Mouse (Mus musculus) layer of hippocampus, adult 2 months (tissue): Measurements from ENCODE around the gene Mthfd1l. TPM values are rescaled to one million over a fixed set of nuclear protein-coding genes. Genes with fewer than 3 reads are reported as not detected.
A peak's percentile ranks its signal among the peaks of the same experiment; 100 is the strongest.

ENCODE experiments used
- DNase-seq, 2 experiments: peaks; one replicate each; pipeline ENCODE4 v3.0.0; 2022; ENCODE audit warnings: low spot score in 2 of 2
- H3K27ac ChIP-seq: fragments of 200-600 bp; 2 replicates; pipeline ENCODE4 v1.8.1; 2022
- H3K4me3 ChIP-seq: fragments of 200-600 bp; 2 replicates; pipeline ENCODE4 v1.8.1; 2022; ENCODE audit warnings: mild to moderate bottlenecking
- CTCF ChIP-seq: fragments of 200-600 bp; conservative IDR thresholded peaks from 2 replicates; pipeline ENCODE4 v1.8.1; 2022; ENCODE audit warnings: antibody characterized with exemption, mild to moderate bottlenecking, moderate library complexity
- total RNA-seq, 2 experiments: library from RNA; stranded (reverse); gene quantifications; 2 replicates each; pipeline ENCODE4 v1.2.3; 2021

The Mthfd1l gene
- total RNA-seq, 2 experiments from 2014 or later, result 8.2 to 9.2 TPM

DNA sequence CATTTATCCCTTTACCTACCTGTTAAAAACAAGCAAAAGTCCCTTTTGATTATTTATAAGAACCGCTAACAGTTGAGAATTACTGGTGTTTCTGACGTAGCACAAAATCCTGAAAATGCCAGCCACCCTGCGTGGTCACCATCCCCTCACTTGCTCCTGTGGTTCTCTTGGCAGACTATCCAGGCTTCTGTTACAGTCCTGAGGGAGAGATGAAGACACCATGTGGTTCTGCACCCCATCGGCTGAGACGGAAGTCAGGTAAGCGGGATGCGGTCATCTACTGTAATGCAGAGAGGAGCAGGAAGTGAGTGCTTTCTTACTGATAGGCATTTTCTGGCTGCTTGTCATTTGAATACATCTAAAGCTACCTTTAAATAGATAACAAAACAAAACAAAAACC lies 25.6 kb upstream of the Mthfd1l start:
- Histone ChIP-seq H3K27ac (no peak overlapping the region), H3K4me3 (no peak overlapping the region)
- TF ChIP-seq CTCF, result no peak
- no peak for DNase-seq

DNA sequence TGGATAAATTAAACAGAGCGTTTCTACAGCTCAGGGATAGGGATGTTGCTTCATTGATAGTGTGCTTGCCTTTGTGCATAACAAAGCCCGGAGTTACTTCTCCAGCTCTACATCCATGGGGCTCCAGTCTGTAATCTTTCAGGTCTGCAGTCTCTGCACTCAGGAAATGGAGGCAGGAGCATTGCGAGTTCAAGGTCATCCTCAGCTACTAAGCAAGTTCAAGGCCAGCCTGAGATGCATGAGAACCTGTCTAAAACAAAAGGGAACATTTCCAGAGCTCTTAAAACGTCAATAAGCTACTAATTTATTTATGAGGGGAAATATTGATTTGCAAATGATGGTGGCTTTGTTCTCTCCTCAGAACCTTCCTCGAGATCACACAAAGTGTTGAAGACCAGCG lies 23.6 kb upstream of the Mthfd1l start:
- Histone ChIP-seq H3K4me3 (no peak overlapping the region), H3K27ac (no peak overlapping the region)
- no peak for TF ChIP-seq CTCF
- DNase-seq, result no peak

DNA sequence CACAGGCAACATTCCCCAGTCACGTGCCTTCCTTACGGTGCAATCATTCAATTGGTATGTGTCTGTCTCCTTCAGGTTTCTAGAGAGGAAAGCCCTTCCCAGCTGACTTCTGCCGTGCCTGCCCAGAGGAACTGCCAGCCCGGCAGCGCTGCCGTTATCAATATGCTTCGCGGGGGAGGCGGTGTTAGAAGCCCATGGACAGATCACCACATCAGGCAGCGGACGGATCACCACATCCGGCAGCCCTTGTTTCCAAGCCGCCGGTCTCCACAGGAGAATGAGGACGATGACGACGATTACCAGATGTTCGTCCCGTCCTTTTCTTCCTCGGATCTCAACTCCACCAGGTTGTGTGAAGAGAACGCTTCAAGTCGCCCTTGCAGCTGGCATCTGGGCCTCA lies 16.4 kb upstream of the Mthfd1l start:
- TF ChIP-seq CTCF, result no peak
- H3K27ac ChIP-seq, result no peak overlapping the region
- no peak overlapping the region for H3K4me3 ChIP-seq
- DNase-seq, result no peak

DNA sequence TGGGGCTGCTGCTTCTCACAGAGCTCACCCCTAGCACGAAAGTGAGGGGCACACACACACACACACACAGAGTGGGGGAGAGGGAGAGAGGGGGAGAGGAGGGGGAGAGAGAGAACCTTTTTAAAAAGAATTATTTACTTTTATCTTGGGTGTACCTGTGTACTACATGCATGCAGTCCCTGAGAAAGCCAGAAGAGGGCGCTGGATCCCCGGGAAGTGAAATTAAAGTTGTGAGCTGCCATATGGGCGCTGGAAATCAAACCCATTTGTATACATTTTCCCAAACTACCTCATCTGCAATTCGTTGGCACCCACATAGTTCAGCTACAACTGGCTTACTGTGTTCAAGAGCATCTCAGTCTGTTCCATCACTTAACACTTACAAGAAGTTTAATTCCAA lies 14.3 kb upstream of the Mthfd1l start:
- peak; percentile 52 for TF ChIP-seq CTCF
- no peak overlapping the region for H3K27ac ChIP-seq
- no peak overlapping the region for H3K4me3 ChIP-seq
- DNase-seq, result no peak

DNA sequence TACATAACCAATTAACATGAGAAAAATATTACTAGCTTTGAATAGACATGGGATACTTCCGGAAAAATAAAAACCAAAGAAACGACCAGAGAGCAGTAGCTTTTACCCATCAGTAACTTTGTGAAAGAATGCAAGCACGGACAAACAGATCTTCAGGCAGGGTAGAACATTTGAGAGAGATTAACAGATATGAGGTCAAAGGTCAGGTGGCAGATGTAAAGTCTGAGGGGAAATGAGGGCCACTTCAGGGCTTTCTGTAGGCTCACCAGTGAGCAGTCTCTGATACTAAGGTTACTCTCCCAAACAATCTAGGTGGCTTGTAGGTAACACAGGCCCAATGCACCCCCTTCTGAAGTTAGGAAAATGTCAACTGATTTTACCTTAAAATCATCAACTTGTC lies 3.9 kb upstream of the Mthfd1l start:
- no peak for TF ChIP-seq CTCF
- no peak for DNase-seq
- H3K4me3 ChIP-seq, result no peak overlapping the region
- H3K27ac ChIP-seq, result no peak overlapping the region

DNA sequence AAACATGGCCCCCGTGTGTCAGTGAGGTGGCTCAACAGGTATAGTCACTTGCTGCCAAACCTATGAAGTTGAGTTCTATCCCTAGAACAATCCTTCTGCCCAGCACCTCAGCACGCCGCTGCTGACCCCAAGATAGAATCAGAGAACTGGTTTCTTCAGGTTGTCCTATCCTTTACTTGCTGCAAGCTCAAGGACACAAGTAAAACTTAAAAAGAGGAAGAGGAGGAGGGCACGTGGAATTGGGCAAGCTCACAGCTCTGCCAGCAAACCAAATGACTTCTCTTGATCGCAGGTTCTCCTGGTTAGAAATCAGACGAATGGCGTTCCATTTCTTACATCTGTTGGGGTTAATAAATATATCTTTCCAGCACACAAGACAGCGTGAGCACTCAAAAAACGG lies 681 bp upstream of the Mthfd1l start:
- DNase-seq, result no peak
- Histone ChIP-seq H3K27ac (peak overlapping the region; percentile 90; the same call in 1 of the 2 replicates), H3K4me3 (no peak overlapping the region)
- no peak for TF ChIP-seq CTCF

DNA sequence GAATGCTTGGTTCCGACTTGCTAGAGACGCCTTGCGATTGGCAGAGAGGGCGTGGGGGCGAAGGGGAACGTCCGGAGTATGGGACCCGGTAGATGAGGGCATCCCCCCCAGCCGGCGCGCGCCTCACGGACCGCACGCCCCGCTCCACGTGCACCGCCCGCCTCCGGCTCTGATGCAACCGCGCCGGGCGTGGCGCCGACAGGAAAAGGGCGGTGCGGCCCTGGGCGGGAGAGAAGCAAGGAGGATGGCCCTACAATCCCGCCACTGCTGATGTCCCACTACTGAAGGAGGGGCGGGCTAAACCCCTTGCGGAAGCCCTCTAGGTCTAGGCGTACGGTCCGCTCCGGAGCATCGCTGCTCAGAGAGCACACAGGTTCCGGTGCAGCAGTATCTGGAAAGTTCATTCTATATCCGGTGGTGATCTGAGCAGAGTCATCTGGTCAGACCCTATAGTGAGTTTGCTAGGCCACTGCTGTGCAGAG lies 712 bp downstream of the Mthfd1l start:
- peak overlapping the region; percentile 90 for H3K27ac ChIP-seq
- no peak for TF ChIP-seq CTCF

DNA sequence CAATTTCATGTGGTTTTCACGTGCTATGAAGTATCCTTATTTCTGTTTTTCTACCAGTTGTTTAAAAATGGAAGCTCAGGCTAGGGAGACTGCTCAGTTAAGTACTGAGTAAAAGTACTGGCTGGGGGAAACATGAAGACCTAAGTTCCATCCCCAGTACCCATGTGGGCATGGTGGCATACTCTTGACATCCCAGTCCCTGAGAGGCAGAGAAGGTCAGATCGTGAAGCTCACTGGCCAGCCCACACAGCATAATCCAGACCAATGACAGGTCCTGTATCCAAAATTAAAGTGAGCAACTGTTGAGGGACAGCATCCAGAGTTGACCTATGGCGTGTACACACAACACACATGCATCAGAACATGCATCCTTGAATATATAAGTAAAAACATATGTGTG lies 1.5 kb downstream of the Mthfd1l start:
- TF ChIP-seq CTCF, result no peak
- no peak overlapping the region for H3K27ac ChIP-seq
- DNase-seq, result no peak
- no peak overlapping the region for H3K4me3 ChIP-seq

More for the DNA sequence above, 712 bp downstream of the Mthfd1l start:
- DNase-seq, result peak; percentile 80 to 86
- H3K4me3 ChIP-seq, result peak overlapping the region; percentile 67

DNA sequence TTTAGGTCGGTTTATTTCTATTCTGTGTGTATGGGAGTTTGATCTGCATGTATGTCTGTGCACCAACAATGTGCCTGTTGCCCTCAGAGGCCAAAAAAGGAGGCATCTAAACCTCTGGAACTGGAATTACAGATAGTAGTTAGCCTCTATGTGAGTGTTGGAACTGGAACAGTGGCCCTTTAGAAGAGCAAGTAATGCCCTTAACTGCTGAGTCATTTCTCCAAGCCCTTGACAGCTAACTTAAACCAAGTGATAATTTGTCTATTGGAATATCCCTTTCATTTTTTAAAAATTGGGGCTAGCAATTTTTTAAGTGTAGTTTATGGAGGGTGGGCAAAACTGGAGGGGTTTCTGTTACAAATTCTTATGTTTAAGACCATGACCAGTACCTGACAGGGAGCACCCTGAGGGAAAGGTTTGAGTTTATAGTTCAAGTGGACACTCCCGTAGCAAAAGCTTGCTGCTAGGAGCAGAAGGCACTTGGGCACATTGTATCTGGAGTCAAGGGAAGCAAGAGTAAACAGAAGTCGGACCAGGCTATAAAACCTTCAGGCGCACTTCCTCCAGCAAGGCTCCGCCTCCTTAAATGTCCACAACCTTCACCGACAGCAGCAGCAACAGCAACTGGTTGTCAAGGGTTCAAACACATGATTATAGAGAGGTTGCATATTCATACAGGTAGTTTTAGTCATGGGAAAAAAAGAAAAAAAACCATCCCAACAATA lies 3.1 kb downstream of the Mthfd1l start:
- DNase-seq, result no peak
- Histone ChIP-seq H3K27ac (no peak overlapping the region), H3K4me3 (no peak overlapping the region)
- no peak for TF ChIP-seq CTCF

DNA sequence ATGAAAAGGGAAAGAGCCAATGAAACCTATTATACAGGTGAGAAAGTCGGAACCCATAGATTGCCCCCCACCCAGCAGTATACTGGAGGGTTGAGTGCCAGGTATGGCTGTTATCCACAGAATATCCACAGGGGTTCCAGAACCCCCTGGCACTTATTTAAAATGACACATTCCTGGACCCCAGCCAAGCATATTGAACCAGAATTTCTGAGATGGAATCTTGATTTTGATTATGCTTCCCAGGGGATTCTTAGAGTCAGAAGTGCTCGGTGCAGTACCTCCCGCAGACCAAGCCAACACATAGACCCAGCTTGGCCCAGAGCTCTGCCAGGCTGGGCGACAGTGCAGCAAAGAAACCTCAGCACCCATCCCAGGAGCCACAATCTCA lies 3.7 kb downstream of the Mthfd1l start:
- no peak for DNase-seq
- no peak overlapping the region for H3K4me3 ChIP-seq
- H3K27ac ChIP-seq, result no peak overlapping the region
- TF ChIP-seq CTCF, result no peak

DNA sequence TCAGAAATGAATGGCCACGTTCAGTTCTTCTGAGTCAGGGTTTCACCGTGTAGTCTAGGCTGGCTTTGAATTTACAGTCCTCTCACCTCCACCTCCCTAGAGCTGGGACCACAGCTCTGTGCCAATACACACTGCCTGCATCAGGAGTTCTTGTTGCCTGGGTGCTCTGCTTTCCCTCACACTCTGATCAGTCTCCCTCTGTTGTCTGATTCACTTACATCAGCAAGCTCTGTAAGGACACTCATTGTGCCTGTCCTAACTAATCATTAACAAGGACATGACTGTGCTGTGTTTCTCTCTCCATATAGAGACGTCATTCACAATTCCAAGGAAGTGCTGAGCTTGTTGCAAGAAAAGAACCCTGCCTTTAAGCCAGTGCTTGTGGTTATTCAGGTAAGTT lies 5.4 kb downstream of the Mthfd1l start:
- Histone ChIP-seq H3K4me3 (no peak overlapping the region), H3K27ac (peak overlapping the region; percentile 24; the same call in 1 of the 2 replicates)
- TF ChIP-seq CTCF, result no peak
- no peak for DNase-seq

DNA sequence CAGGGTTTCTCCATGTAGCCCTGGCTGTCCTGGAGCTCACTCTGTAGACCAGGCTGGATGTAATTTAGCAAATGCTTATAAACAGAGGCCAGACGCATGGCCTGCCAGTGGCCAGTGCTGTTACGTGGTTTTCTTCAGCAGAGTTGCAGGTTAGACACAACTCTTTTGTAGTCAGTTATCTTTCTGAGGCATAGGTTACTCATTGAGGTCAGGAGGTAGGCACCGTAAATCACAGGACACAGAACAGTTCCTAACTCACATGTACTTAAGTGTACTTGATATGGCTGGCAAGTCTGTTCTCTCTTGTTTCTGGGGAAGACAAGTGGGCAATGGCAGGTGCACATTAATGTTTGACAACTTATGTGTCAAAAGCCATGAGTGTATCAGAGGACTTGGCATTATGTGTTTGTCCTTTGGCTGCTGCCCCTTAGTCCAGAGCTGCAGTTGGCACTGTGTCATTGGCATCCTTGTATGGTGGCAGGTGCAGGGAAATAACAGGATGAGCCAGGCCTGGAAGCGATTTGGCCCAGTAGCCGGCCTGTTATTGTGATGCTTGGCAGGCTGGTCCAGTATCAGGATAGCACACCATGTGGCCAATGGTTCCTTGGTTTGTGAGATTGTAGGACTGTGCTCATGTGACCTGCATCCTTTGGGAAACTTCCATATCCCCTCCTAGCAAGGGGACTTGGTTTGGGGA lies 6.0 kb downstream of the Mthfd1l start:
- DNase-seq, result no peak
- H3K27ac ChIP-seq, result peak overlapping the region; percentile 24; the same call in 1 of the 2 replicates
- no peak for TF ChIP-seq CTCF

DNA sequence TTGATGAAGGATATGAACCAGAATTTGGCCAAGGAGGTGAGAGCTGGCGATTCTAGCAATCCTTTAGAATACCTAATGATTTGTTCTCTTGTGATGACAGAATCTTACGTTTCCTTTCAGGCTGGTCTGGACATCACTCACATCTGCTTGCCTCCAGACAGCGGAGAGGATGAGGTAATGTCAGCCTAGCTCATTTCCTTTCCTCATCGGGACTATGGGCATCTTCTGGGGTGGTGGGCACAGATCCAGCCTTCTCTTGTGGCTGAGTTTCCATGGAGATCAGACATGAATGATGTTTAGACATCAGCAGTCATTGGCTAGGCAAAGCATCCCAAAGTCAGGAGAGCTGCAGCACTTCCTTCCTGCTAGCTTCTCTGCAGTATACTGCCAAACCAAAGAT lies 7.3 kb downstream of the Mthfd1l start:
- H3K27ac ChIP-seq, result no peak overlapping the region
- H3K4me3 ChIP-seq, result no peak overlapping the region
- DNase-seq, result no peak
- TF ChIP-seq CTCF, result no peak

More for the DNA sequence above, 6.0 kb downstream of the Mthfd1l start:
- no peak overlapping the region for H3K4me3 ChIP-seq
